Mouse (Mus musculus) heart, adult 11 months (tissue): ENCODE data around the gene Gm2022.
A peak's percentile ranks its signal among the peaks of the same experiment; 100 is the strongest.
"Not testable (repeated sequence)": the region's sequence is repeated elsewhere in the genome, so short reads cannot be mapped to it uniquely, and the experiment has no call there.

ENCODE experiments used
- DNase-seq: peaks from one replicate; pipeline ENCODE4 v3.0.0; 2022

Gene Gm2022

DNA sequence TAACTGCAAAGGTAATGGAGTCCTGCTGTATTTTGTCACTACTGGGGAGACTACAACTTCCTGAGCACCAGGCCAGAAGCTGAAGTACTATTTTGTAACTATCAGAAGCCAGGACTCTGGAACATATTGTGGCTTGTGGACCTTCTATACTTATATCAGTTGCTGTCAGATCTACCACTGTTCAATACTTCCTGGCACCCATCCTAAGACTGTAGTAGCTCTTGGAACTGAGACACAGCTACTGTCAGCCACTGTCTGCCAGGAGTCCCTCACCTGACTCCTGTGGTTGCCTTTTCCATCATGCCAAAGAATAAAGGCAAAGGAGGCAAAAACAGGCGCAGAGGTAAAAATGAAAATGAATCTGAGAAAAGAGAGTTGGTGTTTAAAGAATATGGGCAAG lies at the start of gene Gm2022:
TSS of gene Gm2022 (plus strand) at position 301 of the 400 bp plus-strand sequence.
- not testable (repeated sequence) for DNase-seq

DNA sequence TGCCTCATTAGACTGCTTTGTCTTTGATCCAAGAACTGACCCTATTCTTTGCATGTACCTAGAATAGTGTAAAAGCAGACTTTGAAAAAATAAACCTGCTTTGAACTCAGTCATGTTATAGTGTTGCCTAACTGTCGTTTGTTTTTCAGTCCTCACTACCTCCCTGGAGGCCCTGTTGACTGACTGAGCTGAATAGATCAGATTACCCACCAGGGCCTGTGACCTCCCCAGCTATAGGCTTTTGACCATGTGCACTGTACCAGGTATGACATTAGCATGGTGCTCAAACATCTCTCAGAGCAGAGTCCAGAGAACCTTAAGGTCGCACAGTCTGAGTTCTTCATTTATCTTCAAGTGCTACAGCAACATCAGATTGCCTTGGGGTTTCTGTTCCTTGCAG lies 44.5 kb upstream of the Gm2022 start:
- DNase-seq: not testable (repeated sequence)

DNA sequence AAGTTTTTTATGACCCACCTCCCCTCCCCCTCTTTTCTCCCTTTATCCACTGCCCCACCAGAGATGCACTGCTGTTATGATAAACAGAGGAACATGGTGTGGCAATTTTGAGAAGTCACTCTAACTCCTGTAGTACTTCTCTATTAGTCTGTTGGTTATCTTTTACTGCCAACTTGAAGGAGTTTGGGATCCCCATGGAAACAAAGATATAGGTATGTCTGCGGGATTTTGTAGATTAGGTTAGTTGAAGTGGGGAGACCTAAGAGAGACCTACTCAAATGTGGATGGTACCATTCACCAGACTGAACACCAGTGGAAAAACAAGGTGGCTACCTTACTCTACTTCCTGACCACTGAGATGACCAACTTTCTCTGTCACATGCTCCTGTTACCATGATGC lies 39.1 kb upstream of the Gm2022 start:
- not testable (repeated sequence) for DNase-seq

DNA sequence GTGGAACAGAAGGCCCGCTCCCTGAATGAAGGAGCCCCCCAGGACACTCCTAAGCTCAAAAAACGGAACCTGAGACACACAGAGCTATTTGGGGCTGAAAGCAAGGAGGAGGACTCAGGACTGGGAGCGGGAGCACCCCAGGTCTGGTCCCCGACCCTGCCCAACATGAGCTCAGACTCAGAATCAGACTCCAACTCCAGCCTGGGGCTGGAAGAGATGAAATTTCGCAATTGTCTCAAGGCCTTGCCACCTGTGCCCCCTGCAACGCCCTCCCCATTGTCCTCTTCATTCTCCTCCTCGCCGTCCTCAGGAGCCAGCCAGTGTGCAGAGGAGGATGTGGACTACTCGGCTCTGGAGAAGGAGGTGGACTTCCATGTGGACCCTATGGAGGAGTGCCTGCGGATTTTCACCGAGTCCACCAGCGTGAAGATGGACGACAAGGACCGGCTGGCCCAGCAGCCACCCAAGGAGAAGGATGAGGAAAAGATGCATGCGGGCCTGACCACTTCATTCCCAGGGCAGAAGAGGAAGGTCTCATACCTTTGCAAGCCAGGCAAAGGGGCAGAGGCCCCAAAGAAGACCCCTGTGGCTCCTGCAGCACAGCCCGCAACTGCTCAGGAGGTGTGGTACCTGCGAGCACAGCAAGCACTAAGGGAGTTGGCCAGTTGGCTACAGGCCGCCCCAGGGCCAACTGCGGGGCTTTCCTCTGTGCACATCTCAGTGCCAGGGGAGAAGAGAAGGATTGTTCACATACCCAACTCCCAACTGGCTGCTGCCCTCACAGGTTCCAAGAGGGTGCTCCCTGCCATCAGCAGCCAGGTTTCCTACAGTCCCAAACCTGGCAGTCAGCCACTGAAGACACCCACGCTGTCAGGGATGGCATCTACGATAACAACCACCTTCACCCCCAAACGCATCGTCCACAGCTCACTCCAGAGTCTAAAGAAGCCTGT lies 33.2 kb upstream of the Gm2022 start:
- DNase-seq: peak; percentile 91

DNA sequence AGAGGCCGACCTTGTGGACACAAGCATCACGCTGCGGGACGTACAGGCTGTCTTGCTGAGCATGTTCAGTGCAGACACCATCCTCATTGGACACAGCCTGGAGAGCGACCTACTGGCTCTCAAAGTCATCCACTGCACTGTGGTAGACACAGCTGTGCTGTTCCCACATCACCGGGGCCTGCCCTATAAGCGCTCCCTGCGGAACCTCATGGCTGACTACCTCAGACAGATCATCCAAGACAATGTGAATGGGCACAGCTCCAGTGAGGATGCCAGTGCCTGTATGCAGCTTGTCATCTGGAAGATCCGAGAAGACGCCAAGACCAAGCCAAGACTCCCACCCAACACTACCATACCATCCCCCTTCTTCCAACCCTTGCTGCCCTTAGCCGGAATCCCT lies 31.5 kb upstream of the Gm2022 start:
- peak; percentile 81 for DNase-seq

DNA sequence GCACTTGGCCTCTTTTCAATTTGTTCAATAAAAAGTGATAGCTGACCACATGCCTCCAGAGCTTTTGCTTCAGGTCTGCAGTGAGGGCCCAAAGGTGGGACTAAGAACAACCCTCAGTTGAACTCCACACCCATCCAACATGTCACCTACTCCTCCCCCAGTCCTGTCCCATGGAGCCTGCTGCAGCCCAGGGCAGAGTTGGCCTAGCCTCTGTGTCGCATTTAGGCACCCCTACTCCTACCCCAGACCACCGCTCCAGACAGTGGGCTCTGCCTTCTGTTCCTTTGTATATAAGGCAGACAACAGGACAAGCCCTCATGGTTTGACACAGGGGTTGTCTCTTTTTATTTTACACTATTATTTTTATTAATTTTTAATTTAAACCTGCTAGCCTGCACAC lies 31.1 kb upstream of the Gm2022 start:
- peak; percentile 88 for DNase-seq

DNA sequence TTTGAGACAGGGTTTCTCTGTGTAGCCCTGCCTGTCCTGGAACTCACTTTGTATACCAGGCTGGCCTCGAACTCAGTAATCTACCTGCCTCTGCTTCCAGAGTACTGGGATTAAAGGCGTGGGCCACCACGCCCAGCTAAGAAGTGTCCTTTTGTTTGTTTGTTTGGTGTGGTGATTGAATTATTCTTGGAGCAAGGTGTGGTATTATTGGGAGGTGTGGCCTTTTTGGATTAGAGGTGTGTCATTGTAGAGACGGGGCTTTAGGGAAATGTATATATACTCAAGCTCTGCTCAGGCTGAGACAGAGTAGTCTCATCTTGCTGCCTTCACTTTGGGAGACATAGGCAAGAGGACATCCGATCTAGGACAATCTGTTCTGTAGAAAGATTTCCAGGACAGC lies 21.4 kb upstream of the Gm2022 start, which contains the start of gene Gm2016:
TSS of gene Gm2016 (plus strand) at position 301 of the 400 bp plus-strand sequence.
- DNase-seq: not testable (repeated sequence)

DNA sequence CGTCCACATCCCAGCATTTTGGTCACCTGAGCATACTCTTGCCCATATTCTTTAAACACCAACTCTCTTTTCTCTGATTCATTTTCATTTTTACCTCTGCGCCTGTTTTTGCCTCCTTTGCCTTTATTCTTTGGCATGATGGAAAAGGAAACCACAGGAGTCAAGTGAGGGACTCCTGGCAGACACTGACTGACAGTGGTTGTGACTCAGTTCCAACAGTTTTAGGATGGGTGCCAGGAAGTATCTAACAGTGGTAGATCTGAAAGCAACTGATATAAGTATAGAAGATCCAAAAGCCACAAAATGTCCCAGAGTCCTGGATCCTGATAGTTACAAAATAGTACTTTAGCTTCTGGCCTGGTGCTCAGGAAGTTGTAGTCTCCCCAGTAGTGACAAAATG lies 24.6 kb downstream of the Gm2022 start, which contains the start of gene Gm2035:
TSS of gene Gm2035 (minus strand) at position 137 of the 400 bp plus-strand sequence.
- DNase-seq: not testable (repeated sequence)
